Mouse (Mus musculus) embryo, embryonic 9.5 days (tissue): ENCODE measurements around the gene Acot12.

Experiments used
- DNase-seq: peaks from one replicate; pipeline ENCODE4 v3.0.0-alpha.2; 2017; ENCODE audit errors: extremely low spot score

Gene Acot12

GRCm38 (mm10) chr13:91824845-91825550, 83.7 kb downstream of the Acot12 start:
- no peak for DNase-seq

- DNase-seq: no peak
These were observed 84.8 kb downstream of the Acot12 start for GRCm38 (mm10) chr13:91826066-91826465.

- no peak for DNase-seq
These were observed 86.6 kb downstream of the Acot12 start for GRCm38 (mm10) chr13:91827876-91828275.
